16 mouse cellular contexts compared by ENCODE assay signal in the genomic region with DNA sequence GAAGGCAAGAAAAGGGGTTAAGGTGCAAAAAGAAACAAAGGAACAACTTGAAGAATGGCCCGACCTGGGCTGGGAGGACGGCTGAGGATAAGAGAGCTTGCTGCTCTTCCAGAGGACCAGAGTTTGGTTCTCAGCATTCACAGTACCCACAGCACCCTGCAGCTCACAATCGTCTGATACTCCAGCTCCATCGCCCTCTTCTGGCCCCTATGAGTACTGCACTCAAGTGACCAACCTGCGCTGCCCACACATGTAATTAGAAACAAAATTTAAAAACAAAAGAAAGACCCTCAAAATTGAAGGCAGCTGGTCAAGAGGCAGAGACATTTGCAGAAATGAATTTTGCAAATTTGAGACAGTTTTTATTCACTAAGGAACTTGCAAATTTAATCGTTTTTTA. TPM values are rescaled to one million over a fixed set of nuclear protein-coding genes. Genes with fewer than 3 reads are reported as not detected.
A peak's percentile ranks its signal among the peaks of the same experiment; 100 is the strongest.
DNase-seq lines count a peak whose midpoint lies in the region; ATAC-seq and TF ChIP-seq lines count a peak whose summit lies in the region.
"Had no signal": no experiment of that assay in that cellular context is flagged by ENCODE, and none has a peak within 500 bp of the region (broad histone marks: within the 10 kb centered on the region; RNA-seq: fewer than 3 reads in every experiment).

No protein-coding gene starts in this region.

- H3K27ac ChIP-seq in heart, adult 2 months = no peak overlapping the region
- no peak overlapping the region for H3K27ac ChIP-seq in ES-Bruce4 (ENCODE audit: insufficient read depth, low read length)
- H3K27ac ChIP-seq: forebrain, embryonic 10.5 days; stomach, embryonic 15.5 days had no signal

- H3K4me1 ChIP-seq in heart, adult 2 months (ENCODE audit: control insufficient read depth, insufficient read depth, low read length) = peaks cover 1% of the 10 kb centered on the region; the same call in 1 of the 2 replicates
- no peaks in the 10 kb centered on the region; the same call in none of the 2 replicates for H3K4me1 ChIP-seq in lung, adult 2 months (ENCODE audit: control insufficient read depth, insufficient read depth, low read length)
- no peaks in the 10 kb centered on the region for H3K4me1 ChIP-seq in ES-Bruce4 (ENCODE audit: control insufficient read depth, insufficient read depth, low read length)

- no peak for TF ChIP-seq POLR2A in heart, adult 2 months (IDR thresholded peaks at IDR 0.05; ENCODE audit: insufficient read depth, low read depth, low read length)
- no peak for TF ChIP-seq POLR2A in lung, adult 2 months (IDR thresholded peaks at IDR 0.05; ENCODE audit: borderline replicate concordance, extremely low read depth, low read depth, low read length)
- no peak for TF ChIP-seq POLR2A in ES-Bruce4 (IDR thresholded peaks at IDR 0.05; ENCODE audit: insufficient read depth, low read length)

- H3K9me3 ChIP-seq in ES-Bruce4 (replicated peaks; ENCODE audit: control insufficient read depth, insufficient read depth, low read length, poor library complexity, severe bottlenecking) = no peaks in the 10 kb centered on the region
- H3K9me3 ChIP-seq: forebrain, embryonic 10.5 days; stomach, embryonic 15.5 days had no signal

- H3K79me2 ChIP-seq in heart, adult 2 months (replicated peaks; ENCODE audit: control insufficient read depth, insufficient read depth, low read length) = no peaks in the 10 kb centered on the region

- no peak overlapping the region for H3K9ac ChIP-seq in heart, adult 2 months (ENCODE audit: low read depth, low read length)
- H3K9ac ChIP-seq in ES-Bruce4 (ENCODE audit: low read depth, poor library complexity, severe bottlenecking) = no peak overlapping the region
- H3K9ac ChIP-seq: stomach, embryonic 15.5 days had no signal

- no peaks in the 10 kb centered on the region for H3K36me3 ChIP-seq in heart, adult 2 months (ENCODE audit: control insufficient read depth, insufficient read depth, low read length)
- no peaks in the 10 kb centered on the region for H3K36me3 ChIP-seq in ES-Bruce4 (ENCODE audit: control insufficient read depth, insufficient read depth, low read length, poor library complexity, severe bottlenecking)
- H3K36me3 ChIP-seq: forebrain, embryonic 10.5 days; stomach, embryonic 15.5 days had no signal

- WGBS in heart, adult 2 months = 69% methylated on average over 6 of the region's 6 CpGs
- WGBS in lung, adult 2 months = 69% methylated on average over 6 of the region's 6 CpGs

- peak; percentile 54; the same call in 1 of the 2 replicates for ATAC-seq in common myeloid progenitor, adult 5-6 weeks (replicated peaks; ENCODE audit: low read depth, poor library complexity, severe bottlenecking)

- no peak for TF ChIP-seq EP300 in heart, adult 2 months (IDR thresholded peaks at IDR 0.05; ENCODE audit: insufficient read depth, low read depth, low read length)
- TF ChIP-seq EP300 in ES-Bruce4 (IDR thresholded peaks at IDR 0.05; ENCODE audit: insufficient read depth, low read depth, low read length) = no peak

- intact Hi-C loops in heart, adult 2 months (cut with DNase I) = no loop called here
- intact Hi-C loops in heart, postnatal 25 days (cut with DNase I) = no loop called here

- TF ChIP-seq CTCF in heart, adult 2 months (IDR thresholded peaks at IDR 0.05) = peak; percentile 48
- peak; percentile 41; the same call in 1 of the 2 replicates for TF ChIP-seq CTCF in lung, adult 2 months (IDR thresholded peaks at IDR 0.05; ENCODE audit: insufficient read depth, low read length)
- peak; percentile 68 for TF ChIP-seq CTCF in ES-Bruce4 (IDR thresholded peaks at IDR 0.05; ENCODE audit: low read depth, low read length)

- no peak for DNase-seq in heart, adult 2 months
- no peak for DNase-seq in heart, postnatal 25 days (ENCODE audit: low spot score)
- no peak for DNase-seq in lung, adult 2 months
- DNase-seq in lung, adult 18-20 months = no peak
- DNase-seq in adrenal gland, adult 8-10 months = no peak
- no peak for DNase-seq in frontal cortex, postnatal 10 days (ENCODE audit: low spot score in 2 of 2)
- DNase-seq: embryo, embryonic 11 days; gastrocnemius, postnatal 25 days; heart, postnatal 10 days; kidney, adult 11 months; right cerebral cortex, adult 18-20 months had no signal

- H3K27me3 ChIP-seq in heart, adult 2 months (ENCODE audit: control insufficient read depth, insufficient read depth, low read length) = no peaks in the 10 kb centered on the region
- H3K27me3 ChIP-seq in ES-Bruce4 (ENCODE audit: control insufficient read depth, insufficient read depth, low read length, poor library complexity, severe bottlenecking) = no peaks in the 10 kb centered on the region; the same call in 1 of the 2 replicates
- H3K27me3 ChIP-seq: stomach, embryonic 15.5 days had no signal

- no peak overlapping the region for H3K4me3 ChIP-seq in heart, adult 2 months
- no peak overlapping the region for H3K4me3 ChIP-seq in lung, adult 2 months (replicated peaks; ENCODE audit: extremely low read depth, low read depth, low read length)
- H3K4me3 ChIP-seq in ES-Bruce4 (ENCODE audit: low read depth, low read length) = no peak overlapping the region
- H3K4me3 ChIP-seq: forebrain, embryonic 10.5 days; stomach, embryonic 15.5 days had no signal

RNA-seq across cellular contexts. Expression of gene Iyd, which starts 27.8 kb away (rescaled TPM):
- not detected for total RNA-seq in heart, adult 2 months (2021)
- 0.26 TPM in 1 of 2 replicates, not detected in the other for polyA plus RNA-seq in heart, adult 2 months (2012; rRNA removed)
- total RNA-seq in heart, postnatal 25 days (2021) = under 1 TPM in 1 of 2 experiments, not detected in 1; 0.36 TPM
- 1.9 and 2.8 TPM in 2 replicates for polyA plus RNA-seq in lung, adult 2 months (2012; rRNA removed)
- not detected in 2 replicates for polyA plus RNA-seq in ES-Bruce4 (2011; ENCODE audit: insufficient read depth, insufficient read length, low read depth, missing spikeins)
- not detected in 2 replicates for total RNA-seq in common myeloid progenitor, adult 5-6 weeks (2017)
- under 1 TPM in 3 of 4 experiments, not detected in 1; 0.28 to 0.42 (median 0.35) TPM for total RNA-seq in adrenal gland, adult 8-10 months (2022)
- total RNA-seq: gastrocnemius, postnatal 25 days had no signal
- polyA plus RNA-seq: forebrain, embryonic 10.5 days; neural tube, embryonic 11.5 days had no signal
